Mouse (Mus musculus) bone marrow, adult 2 months (tissue): ENCODE data around the gene Gm42517. TPM values are rescaled to one million over a fixed set of nuclear protein-coding genes. Genes with fewer than 3 reads are reported as not detected.

Source experiments
- H3K27ac ChIP-seq: fragments of 200-500 bp; 2 replicates; pipeline ENCODE4 v1.5.1; 2012; ENCODE audit warnings: low read depth, mild to moderate bottlenecking, control low read depth, inconsistent platforms, low read length; ENCODE audit not compliant: control insufficient read depth, poor library complexity, insufficient read depth
- H3K4me1 ChIP-seq: fragments of 200-500 bp; 2 replicates; pipeline ENCODE4 v1.6.1; 2011; ENCODE audit warnings: low read length; ENCODE audit not compliant: control insufficient read depth, insufficient read depth
- H3K4me3 ChIP-seq: fragments of 200-500 bp; replicated peaks from 2 replicates; pipeline ENCODE3; 2011; ENCODE audit warnings: mild to moderate bottlenecking, low read depth, low read length, control low read depth; ENCODE audit not compliant: control insufficient read depth
- CTCF ChIP-seq: fragments of 200-500 bp; IDR thresholded peaks from 2 replicates; pipeline ENCODE4 v1.5.1; 2011; ENCODE audit warnings: low read length, control low read depth; ENCODE audit not compliant: control insufficient read depth, insufficient read depth
- POLR2A ChIP-seq: fragments of 200-500 bp; IDR thresholded peaks from 2 replicates; pipeline ENCODE4 v1.6.1; 2011; ENCODE audit warnings: low read depth, mild to moderate bottlenecking, control low read depth, low read length, borderline replicate concordance; ENCODE audit not compliant: control insufficient read depth
- WGBS: fragments of 180-500 bp; shearing (Covaris S2); methylation state at CpG from one replicate; pipeline ENCODE4 v1.1.7; 2018; 5-methylcytosine and 5-hydroxymethylcytosine counted together
- polyA plus RNA-seq: library from polyadenylated mRNA; stranded (reverse); fragments of >200 nt; gene quantifications from 2 replicates; pipeline ENCODE4 v1.2.4, GENCODE M21; 2011; ENCODE audit warnings: low replicate concordance; ENCODE audit not compliant: missing spikeins, insufficient read depth, insufficient read length

The Gm42517 gene
- polyA plus RNA-seq = 1.4 and 3.5 TPM in 2 replicates

GRCm38 (mm10) chr5:108367871-108368332, at the start of gene Gm42517:
Gm42517 (minus strand) TSS chr5:108367922.
- TF ChIP-seq CTCF = no peak
- no peak for TF ChIP-seq POLR2A
- no peak within 1 kb of the TSS for H3K4me3 ChIP-seq
- no peaks in the 10 kb centered on the region for H3K4me1 ChIP-seq
- H3K27ac ChIP-seq = no peak within 1 kb of the TSS; the same call in 1 of the 2 replicates
- 2% methylated on average over 34 of the region's 36 CpGs for WGBS

GRCm38 (mm10) chr5:108414711-108415110, 47.0 kb upstream of the Gm42517 start:
- H3K4me3 ChIP-seq = no peak overlapping the region
- 38% methylated on average over 2 of the region's 2 CpGs for WGBS
- no peak overlapping the region for H3K27ac ChIP-seq
- no peaks in the 10 kb centered on the region for H3K4me1 ChIP-seq
- TF ChIP-seq POLR2A (no peak), CTCF (no peak)

- WGBS = 79% methylated on average over 2 of the region's 2 CpGs
Observed at GRCm38 (mm10) chr5:108406977-108407376, 39.3 kb upstream of the Gm42517 start.

GRCm38 (mm10) chr5:108405460-108405859, 37.7 kb upstream of the Gm42517 start:
- TF ChIP-seq POLR2A (no peak), CTCF (no peak)
- Histone ChIP-seq H3K27ac (no peak overlapping the region), H3K4me1 (no peaks in the 10 kb centered on the region; the same call in 1 of the 2 replicates), H3K4me3 (no peak overlapping the region)
- WGBS = 0% methylated on average over 1 of the region's 1 CpGs

More at GRCm38 (mm10) chr5:108406977-108407376, 39.3 kb upstream of the Gm42517 start:
- Histone ChIP-seq H3K4me1 (no peaks in the 10 kb centered on the region; the same call in 1 of the 2 replicates), H3K4me3 (no peak overlapping the region), H3K27ac (no peak overlapping the region)
- TF ChIP-seq POLR2A (no peak), CTCF (no peak)

GRCm38 (mm10) chr5:108403453-108403852, 35.7 kb upstream of the Gm42517 start:
- H3K4me1 ChIP-seq = no peaks in the 10 kb centered on the region; the same call in 1 of the 2 replicates
- 66% methylated on average over 4 of the region's 4 CpGs for WGBS
- TF ChIP-seq POLR2A = no peak
- TF ChIP-seq CTCF = no peak
- H3K4me3 ChIP-seq = no peak overlapping the region
- H3K27ac ChIP-seq = no peak overlapping the region

- WGBS = 68% methylated on average over 3 of the region's 3 CpGs
- Histone ChIP-seq H3K27ac (no peak overlapping the region), H3K4me3 (no peak overlapping the region), H3K4me1 (no peaks in the 10 kb centered on the region; the same call in 1 of the 2 replicates)
- TF ChIP-seq POLR2A = no peak
- TF ChIP-seq CTCF = no peak
Observed at GRCm38 (mm10) chr5:108389744-108390143, 22.0 kb upstream of the Gm42517 start.

GRCm38 (mm10) chr5:108388201-108388600, 20.5 kb upstream of the Gm42517 start, which contains the start of gene Pde6b:
Pde6b (plus strand) TSS chr5:108388391.
- Histone ChIP-seq H3K4me1 (no peaks in the 10 kb centered on the region; the same call in 1 of the 2 replicates), H3K4me3 (no peak within 1 kb of the TSS), H3K27ac (no peak within 1 kb of the TSS)
- no peak for TF ChIP-seq CTCF
- TF ChIP-seq POLR2A = no peak
- WGBS = 77% methylated on average over 7 of the region's 7 CpGs

GRCm38 (mm10) chr5:108386449-108386848, 18.7 kb upstream of the Gm42517 start:
- no peaks in the 10 kb centered on the region; the same call in 1 of the 2 replicates for H3K4me1 ChIP-seq
- no peak overlapping the region for H3K27ac ChIP-seq
- H3K4me3 ChIP-seq = no peak overlapping the region
- no peak for TF ChIP-seq POLR2A
- TF ChIP-seq CTCF = no peak
- 59% methylated on average over 4 of the region's 4 CpGs for WGBS
